12 mouse cellular contexts compared by ENCODE assay signal in the genomic region with DNA sequence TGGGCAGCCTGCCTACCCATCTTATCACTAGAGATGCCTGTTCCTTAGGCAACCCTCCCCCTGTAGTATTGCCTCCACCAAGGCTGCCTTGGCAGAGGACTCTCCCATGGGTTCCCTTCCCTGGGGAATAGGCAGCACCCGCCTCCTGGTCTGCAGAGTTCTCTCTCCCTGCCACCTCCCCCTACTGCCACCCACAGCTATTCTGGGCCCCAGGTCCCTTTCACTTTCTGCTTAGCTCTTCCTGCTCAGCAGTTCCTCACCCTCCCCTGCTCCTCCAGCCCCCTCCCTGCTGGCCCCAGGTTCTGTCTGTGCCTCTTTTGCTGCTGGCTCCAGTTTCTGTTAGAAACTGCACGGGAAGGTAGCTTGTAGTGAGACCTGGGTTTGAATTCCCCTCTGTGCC. TPM values are rescaled to one million over a fixed set of nuclear protein-coding genes. Genes with fewer than 3 reads are reported as not detected.
A peak's percentile ranks its signal among the peaks of the same experiment; 100 is the strongest.
DNase-seq lines count a peak whose midpoint lies in the region; ATAC-seq and TF ChIP-seq lines count a peak whose summit lies in the region.
"Had no signal": no experiment of that assay in that cellular context is flagged by ENCODE, and none has a peak within 500 bp of the region (broad histone marks: within the 10 kb centered on the region; RNA-seq: fewer than 3 reads in every experiment).

No protein-coding gene starts in this region.

- WGBS in intestine, postnatal 0 days, result 56% methylated on average over 2 of the region's 2 CpGs
- 63% methylated on average over 2 of the region's 2 CpGs for WGBS in intestine, embryonic 15.5 days
- 3% methylated on average over 2 of the region's 2 CpGs for WGBS in thymus, adult 2 months
- 25% methylated on average over 2 of the region's 2 CpGs for WGBS in liver, embryonic 12.5 days (ENCODE audit: insufficient replicate concordance)

- peak; percentile 26; the same call in 1 of the 2 replicates for ATAC-seq in intestine, postnatal 0 days
- ATAC-seq in intestine, embryonic 15.5 days, result no peak
- ATAC-seq in liver, embryonic 12.5 days, result no peak
- no peak for ATAC-seq in megakaryocyte-erythroid progenitor cell, adult 5-6 weeks (replicated peaks; ENCODE audit: low FRiP score, low TSS enrichment, poor library complexity, severe bottlenecking)

- H3K9me3 ChIP-seq in intestine, postnatal 0 days (ENCODE audit: control insufficient read depth), result no peaks in the 10 kb centered on the region
- no peaks in the 10 kb centered on the region for H3K9me3 ChIP-seq in intestine, embryonic 15.5 days
- H3K9me3 ChIP-seq in liver, embryonic 12.5 days (replicated peaks), result no peaks in the 10 kb centered on the region
- H3K9me3 ChIP-seq: limb, embryonic 13.5 days had no signal

- peak; percentile 18; the same call in 1 of the 2 replicates for TF ChIP-seq POLR2A in thymus, adult 2 months (IDR thresholded peaks at IDR 0.05; ENCODE audit: control insufficient read depth, extremely low read depth, insufficient read depth, low read length, poor library complexity)

- TF ChIP-seq CTCF in intestine, postnatal 0 days (IDR thresholded peaks at IDR 0.05; ENCODE audit: low read depth), result no peak
- no peak for TF ChIP-seq CTCF in thymus, adult 2 months (IDR thresholded peaks at IDR 0.05; ENCODE audit: borderline replicate concordance, control insufficient read depth, extremely low read depth, insufficient read depth, low read length, poor library complexity)

- H3K9ac ChIP-seq in intestine, postnatal 0 days (ENCODE audit: low read depth, low read length), result no peak overlapping the region
- H3K9ac ChIP-seq in intestine, embryonic 15.5 days, result no peak overlapping the region
- H3K9ac ChIP-seq in liver, embryonic 12.5 days, result no peak overlapping the region
- H3K9ac ChIP-seq: limb, embryonic 13.5 days had no signal

- intact Hi-C loops in left cerebral cortex, postnatal 36 days (cut with DNase I), result no loop called here

- peak; percentile 22 for DNase-seq in MN1 (ENCODE audit: low spot score)
- peak; percentile 38 to 53 for DNase-seq in left cerebral cortex, postnatal 36 days (ENCODE audit: low spot score in 2 of 2)
- peak; percentile 77 for DNase-seq in thymus, adult 2 months
- DNase-seq in layer of hippocampus, adult 9-11 months, result no peak

- no peak overlapping the region for H3K4me3 ChIP-seq in intestine, postnatal 0 days (ENCODE audit: low read depth, low read length)
- no peak overlapping the region for H3K4me3 ChIP-seq in intestine, embryonic 15.5 days (replicated peaks)
- H3K4me3 ChIP-seq in thymus, adult 2 months (ENCODE audit: control insufficient read depth, insufficient read depth, low read length), result no peak overlapping the region
- no peak overlapping the region for H3K4me3 ChIP-seq in liver, embryonic 12.5 days
- H3K4me3 ChIP-seq: limb, embryonic 13.5 days had no signal

- no peak overlapping the region for H3K4me2 ChIP-seq in intestine, postnatal 0 days (replicated peaks; ENCODE audit: low read depth)
- H3K4me2 ChIP-seq in intestine, embryonic 15.5 days (replicated peaks), result no peak overlapping the region
- no peak overlapping the region for H3K4me2 ChIP-seq in liver, embryonic 12.5 days
- H3K4me2 ChIP-seq: limb, embryonic 13.5 days had no signal

- H3K36me3 ChIP-seq in intestine, postnatal 0 days (ENCODE audit: control insufficient read depth, insufficient read depth), result no peaks in the 10 kb centered on the region
- H3K36me3 ChIP-seq in intestine, embryonic 15.5 days, result no peaks in the 10 kb centered on the region
- no peaks in the 10 kb centered on the region for H3K36me3 ChIP-seq in thymus, adult 2 months (ENCODE audit: control insufficient read depth, insufficient read depth, low read length)
- H3K36me3 ChIP-seq in liver, embryonic 12.5 days, result no peaks in the 10 kb centered on the region
- H3K36me3 ChIP-seq: limb, embryonic 13.5 days had no signal

- 0 out of 2 replicates have a peak, but pooled peaks cover 3% of the 10 kb centered on the region for H3K27me3 ChIP-seq in intestine, postnatal 0 days (replicated peaks; ENCODE audit: control insufficient read depth, insufficient read depth, low read length)
- peaks cover 7% of the 10 kb centered on the region for H3K27me3 ChIP-seq in intestine, embryonic 15.5 days (replicated peaks)
- no peaks in the 10 kb centered on the region for H3K27me3 ChIP-seq in thymus, adult 2 months (ENCODE audit: control insufficient read depth, insufficient read depth, low read length)
- H3K27me3 ChIP-seq in liver, embryonic 12.5 days (replicated peaks), result peaks cover 19% of the 10 kb centered on the region
- H3K27me3 ChIP-seq: limb, embryonic 13.5 days had no signal

- no peaks in the 10 kb centered on the region for H3K4me1 ChIP-seq in intestine, postnatal 0 days (replicated peaks; ENCODE audit: control insufficient read depth, insufficient read depth, low read length)
- H3K4me1 ChIP-seq in intestine, embryonic 15.5 days (replicated peaks), result peaks cover 8% of the 10 kb centered on the region; the same call in 1 of the 2 replicates
- H3K4me1 ChIP-seq in thymus, adult 2 months (replicated peaks; ENCODE audit: control insufficient read depth, insufficient read depth, low read length), result peaks cover 66% of the 10 kb centered on the region
- peaks cover 46% of the 10 kb centered on the region for H3K4me1 ChIP-seq in liver, embryonic 12.5 days

- H3K27ac ChIP-seq in intestine, postnatal 0 days (ENCODE audit: low read depth, low read length), result no peak overlapping the region
- H3K27ac ChIP-seq in intestine, embryonic 15.5 days, result no peak overlapping the region
- peak overlapping the region; percentile 80 for H3K27ac ChIP-seq in thymus, adult 2 months (ENCODE audit: control insufficient read depth, insufficient read depth, low read length)
- H3K27ac ChIP-seq in liver, embryonic 12.5 days, result no peak overlapping the region
- H3K27ac ChIP-seq: kidney, postnatal 0 days; limb, embryonic 13.5 days; stomach, postnatal 0 days had no signal

RNA-seq across cellular contexts. Expression of gene Socs1, which starts 15.7 kb away (rescaled TPM):
- polyA plus RNA-seq in intestine, postnatal 0 days (2015; fragmentation: Nextera tagmentation; extraction: Ambion mirVana), result 3.8 and 4.0 TPM in 2 replicates
- polyA plus RNA-seq in intestine, embryonic 15.5 days (2015; fragmentation: Nextera tagmentation; extraction: Ambion mirVana), result 5.7 and 6.9 TPM in 2 replicates
- 1 to 10 TPM in 1 of 2 experiments, under 1 TPM in 1; 0.52 to 1.0 TPM for total RNA-seq in left cerebral cortex, postnatal 36 days (2021)
- polyA plus RNA-seq in thymus, adult 2 months (2012; rRNA removed), result 279 and 377 TPM in 2 replicates
- polyA plus RNA-seq in liver, embryonic 12.5 days (2016; fragmentation: Nextera tagmentation; extraction: Ambion mirVana), result 1.8 TPM in 2 replicates
- total RNA-seq in megakaryocyte-erythroid progenitor cell, adult 5-6 weeks (2014; fragmentation: Nextera tagmentation), result 0.39 and 1.4 TPM in 2 replicates
- total RNA-seq in megakaryocyte-erythroid progenitor cell, adult 5-6 weeks (2017), result 0.80 and 1.1 TPM in 2 replicates

RNA-seq across cellular contexts. Expression of gene Tnp2, which starts 18.8 kb away (rescaled TPM):
- polyA plus RNA-seq in intestine, postnatal 0 days (2015; fragmentation: Nextera tagmentation; extraction: Ambion mirVana), result not detected in 2 replicates
- polyA plus RNA-seq in intestine, embryonic 15.5 days (2015; fragmentation: Nextera tagmentation; extraction: Ambion mirVana), result not detected in 2 replicates
- total RNA-seq in left cerebral cortex, postnatal 36 days (2021), result not detected
- polyA plus RNA-seq in thymus, adult 2 months (2012; rRNA removed), result 2.7 and 14.2 TPM in 2 replicates
- not detected in 2 replicates for polyA plus RNA-seq in liver, embryonic 12.5 days (2016; fragmentation: Nextera tagmentation; extraction: Ambion mirVana)
- total RNA-seq in megakaryocyte-erythroid progenitor cell, adult 5-6 weeks (2014; fragmentation: Nextera tagmentation), result not detected in 2 replicates
- not detected in 2 replicates for total RNA-seq in megakaryocyte-erythroid progenitor cell, adult 5-6 weeks (2017)
- total RNA-seq: heart, postnatal 25 days had no signal
- polyA plus RNA-seq: kidney, postnatal 0 days; limb, embryonic 13.5 days; stomach, postnatal 0 days had no signal

RNA-seq across cellular contexts. Expression of gene Prm3, which starts 21.1 kb away (rescaled TPM):
- polyA plus RNA-seq in intestine, postnatal 0 days (2015; fragmentation: Nextera tagmentation; extraction: Ambion mirVana), result not detected in 2 replicates
- polyA plus RNA-seq in intestine, embryonic 15.5 days (2015; fragmentation: Nextera tagmentation; extraction: Ambion mirVana), result not detected in 2 replicates
- total RNA-seq in left cerebral cortex, postnatal 36 days (2021), result not detected
- polyA plus RNA-seq in thymus, adult 2 months (2012; rRNA removed), result not detected in 2 replicates
- not detected in 2 replicates for polyA plus RNA-seq in liver, embryonic 12.5 days (2016; fragmentation: Nextera tagmentation; extraction: Ambion mirVana)
- not detected in 2 replicates for total RNA-seq in megakaryocyte-erythroid progenitor cell, adult 5-6 weeks (2014; fragmentation: Nextera tagmentation)
- not detected in 2 replicates for total RNA-seq in megakaryocyte-erythroid progenitor cell, adult 5-6 weeks (2017)
- total RNA-seq: heart, postnatal 25 days had no signal
- polyA plus RNA-seq: kidney, postnatal 0 days; limb, embryonic 13.5 days; stomach, postnatal 0 days had no signal

RNA-seq across cellular contexts. Expression of gene Prm2, which starts 26.3 kb away (rescaled TPM):
- polyA plus RNA-seq in intestine, postnatal 0 days (2015; fragmentation: Nextera tagmentation; extraction: Ambion mirVana), result not detected in 2 replicates
- not detected in 2 replicates for polyA plus RNA-seq in intestine, embryonic 15.5 days (2015; fragmentation: Nextera tagmentation; extraction: Ambion mirVana)
- total RNA-seq in left cerebral cortex, postnatal 36 days (2021), result not detected
- 0.50 and 7.0 TPM in 2 replicates for polyA plus RNA-seq in thymus, adult 2 months (2012; rRNA removed)
- not detected in 2 replicates for polyA plus RNA-seq in liver, embryonic 12.5 days (2016; fragmentation: Nextera tagmentation; extraction: Ambion mirVana)
- total RNA-seq in megakaryocyte-erythroid progenitor cell, adult 5-6 weeks (2014; fragmentation: Nextera tagmentation), result not detected in 2 replicates
- total RNA-seq in megakaryocyte-erythroid progenitor cell, adult 5-6 weeks (2017), result not detected in 2 replicates
- total RNA-seq: heart, postnatal 25 days had no signal
- polyA plus RNA-seq: kidney, postnatal 0 days; limb, embryonic 13.5 days; stomach, postnatal 0 days had no signal

RNA-seq across cellular contexts. Expression of gene Prm1, which starts 36.0 kb away (rescaled TPM):
- polyA plus RNA-seq in intestine, postnatal 0 days (2015; fragmentation: Nextera tagmentation; extraction: Ambion mirVana), result not detected in 2 replicates
- not detected in 2 replicates for polyA plus RNA-seq in intestine, embryonic 15.5 days (2015; fragmentation: Nextera tagmentation; extraction: Ambion mirVana)
- not detected for total RNA-seq in left cerebral cortex, postnatal 36 days (2021)
- 0.96 and 6.1 TPM in 2 replicates for polyA plus RNA-seq in thymus, adult 2 months (2012; rRNA removed)
- polyA plus RNA-seq in liver, embryonic 12.5 days (2016; fragmentation: Nextera tagmentation; extraction: Ambion mirVana), result not detected in 2 replicates
- total RNA-seq in megakaryocyte-erythroid progenitor cell, adult 5-6 weeks (2014; fragmentation: Nextera tagmentation), result not detected in 2 replicates
- not detected in 2 replicates for total RNA-seq in megakaryocyte-erythroid progenitor cell, adult 5-6 weeks (2017)
- total RNA-seq: heart, postnatal 25 days had no signal
- polyA plus RNA-seq: kidney, postnatal 0 days had no signal

Comparison
In these comparisons a context has a peak if more than half of its experiments do, and no peak if none do; other contexts are left out.
1. RNA of gene Socs1, which starts 15.7 kb away (polyA plus RNA-seq): 279 to 377 TPM in thymus, adult 2 months; 5.7 to 6.9 TPM in intestine, embryonic 15.5 days, 3.8 to 4.0 TPM in intestine, postnatal 0 days and 1.8 TPM in liver, embryonic 12.5 days; every median in the first group is over 10 times any median in the second.